Mouse (Mus musculus) G1E (cell line): Measurements from ENCODE around the gene Gm10037. TPM values are rescaled to one million over a fixed set of nuclear protein-coding genes. Genes with fewer than 3 reads are reported as not detected.
"Not testable (repeated sequence)": the region's sequence is repeated elsewhere in the genome, so short reads cannot be mapped to it uniquely, and the experiment has no call there.

Experiments used
- ATAC-seq: 2 replicates; pipeline ENCODE4 v1.8.0; 2016; ENCODE audit warnings: mild to moderate bottlenecking; ENCODE audit not compliant: insufficient number of reproducible peaks, poor library complexity, low FRiP score, severe bottlenecking; ENCODE audit errors: extremely low read depth
- DNase-seq: peaks from one replicate; pipeline ENCODE4 v3.0.0; 2012; ENCODE audit warnings: low spot score
- H3K27me3 ChIP-seq: 2 replicates; pipeline ENCODE4 v1.6.1; 2012; ENCODE audit warnings: mild to moderate bottlenecking, low read length, inconsistent platforms; ENCODE audit not compliant: insufficient read depth
- H3K36me3 ChIP-seq: replicated peaks from 2 replicates; pipeline ENCODE3; 2012; ENCODE audit warnings: mild to moderate bottlenecking, inconsistent platforms
- H3K4me1 ChIP-seq: 2 replicates; pipeline ENCODE4 v1.6.1; 2012; ENCODE audit warnings: low read depth, low read length, inconsistent platforms, mixed read lengths; ENCODE audit not compliant: insufficient read depth
- H3K4me3 ChIP-seq: 2 replicates; pipeline ENCODE4 v1.5.1; 2012; ENCODE audit warnings: low read depth, mild to moderate bottlenecking, inconsistent platforms, low read length, moderate library complexity, mixed read lengths
- H3K9me3 ChIP-seq: replicated peaks from 2 replicates; pipeline ENCODE4 v1.6.1; 2012; ENCODE audit warnings: inconsistent platforms
- CTCF ChIP-seq: IDR thresholded peaks from 2 replicates; pipeline ENCODE4 v1.5.1; 2012; ENCODE audit warnings: low read depth, low read length, inconsistent platforms, mixed read lengths
- GATA1 ChIP-seq: IDR thresholded peaks from 2 replicates; pipeline ENCODE4 v1.6.1; 2012; ENCODE audit warnings: borderline replicate concordance, low read length, inconsistent platforms, mixed read lengths
- GATA2 ChIP-seq: IDR thresholded peaks from 2 replicates; pipeline ENCODE4 v1.6.1; 2012; ENCODE audit warnings: low read depth, low read length, inconsistent platforms, borderline replicate concordance
- POLR2AphosphoS5 ChIP-seq: IDR thresholded peaks from 2 replicates; pipeline ENCODE4 v1.6.1; 2012; ENCODE audit warnings: low read depth, low read length, inconsistent platforms; ENCODE audit not compliant: insufficient replicate concordance
- TAL1 ChIP-seq: conservative IDR thresholded peaks from 2 replicates; pipeline ENCODE4 v1.6.1; 2012; ENCODE audit warnings: low read depth, low read length, inconsistent platforms, mixed read lengths
- polyA plus RNA-seq: library from polyadenylated mRNA; stranded (reverse); fragments of >175 nt; gene quantifications from 2 replicates; pipeline ENCODE4 v1.2.3, GENCODE M21; 2012
- total RNA-seq, 2 experiments: library from RNA; stranded (forward) in 1 of 2; stranded (reverse) in 1 of 2; fragments of 200-1000 nt in 1 of 2; fragments of >200 nt in 1 of 2; fragmentation: Nextera tagmentation in 1 of 2; gene quantifications; 2 replicates each; pipeline ENCODE4 v1.2.3; 2014 to 2017

The Gm10037 gene
- total and polyA plus RNA-seq, 3 experiments = not detected

DNA sequence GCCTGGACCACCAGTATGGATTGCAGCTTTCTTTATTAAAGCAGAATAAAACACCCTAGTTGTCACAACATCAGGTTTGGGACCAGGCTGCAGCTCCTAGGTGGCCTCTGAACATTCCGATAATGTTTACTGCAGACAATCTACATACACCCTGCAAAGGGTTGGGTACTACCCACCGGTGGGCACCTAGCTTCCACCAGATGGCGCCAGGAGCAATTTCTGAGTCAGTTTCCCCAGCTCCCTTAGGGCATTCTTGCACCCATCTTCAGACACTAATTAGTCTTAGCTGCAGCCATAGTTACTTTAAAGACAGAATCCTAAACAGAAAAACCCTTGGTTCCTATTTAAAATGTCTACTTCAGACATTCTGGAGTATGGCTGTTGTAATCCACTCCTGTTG lies 37.0 kb downstream of the Gm10037 start:
- no peak for TF ChIP-seq TAL1
- TF ChIP-seq POLR2AphosphoS5 = no peak
- TF ChIP-seq GATA1 = no peak
- no peak for TF ChIP-seq GATA2
- H3K27me3 ChIP-seq = no peaks in the 10 kb centered on the region
- no peak for ATAC-seq
- H3K4me3 ChIP-seq = no peak overlapping the region
- DNase-seq = no peak
- H3K4me1 ChIP-seq = no peaks in the 10 kb centered on the region
- H3K36me3 ChIP-seq = no peaks in the 10 kb centered on the region
- peaks cover 20% of the 10 kb centered on the region for H3K9me3 ChIP-seq

- not testable (repeated sequence) for H3K9me3 ChIP-seq, DNase-seq, H3K36me3 ChIP-seq, H3K4me1 ChIP-seq, H3K4me3 ChIP-seq, ATAC-seq, H3K27me3 ChIP-seq
Measured at GRCm38 (mm10) chr13:67876049-67876698, 45.3 kb downstream of the Gm10037 start.

GRCm38 (mm10) chr13:67876699-67877254 lies 45.9 kb downstream of the Gm10037 start:
- TF ChIP-seq GATA1 (no peak), CTCF (no peak), POLR2AphosphoS5 (no peak)
- H3K9me3 ChIP-seq = peaks cover 9% of the 10 kb centered on the region; the same call in 1 of the 2 replicates
- H3K27me3 ChIP-seq = no peaks in the 10 kb centered on the region
- H3K36me3 ChIP-seq = no peaks in the 10 kb centered on the region
- ATAC-seq (no peak), DNase-seq (no peak)
- H3K4me1 ChIP-seq = no peaks in the 10 kb centered on the region
- no peak overlapping the region for H3K4me3 ChIP-seq

GRCm38 (mm10) chr13:67883966-67884365 lies 53.1 kb downstream of the Gm10037 start:
- no peak overlapping the region for H3K4me3 ChIP-seq
- no peak for ATAC-seq
- TF ChIP-seq GATA2 (no peak), CTCF (no peak), TAL1 (no peak), GATA1 (no peak), POLR2AphosphoS5 (no peak)
- peaks cover 11% of the 10 kb centered on the region for H3K9me3 ChIP-seq
- no peaks in the 10 kb centered on the region for H3K4me1 ChIP-seq
- DNase-seq = no peak
- no peaks in the 10 kb centered on the region for H3K36me3 ChIP-seq
- no peaks in the 10 kb centered on the region for H3K27me3 ChIP-seq

Other genes with a start within 250 kb of the Gm10037 start
- 21.3 and 21.7 TPM in 2 replicates for gene Zfp729b, start 221.4 kb upstream of the Gm10037 start, total RNA-seq (2014; fragmentation: Nextera tagmentation)
- 25.6 and 26.0 TPM in 2 replicates for gene Zfp729b, start 221.4 kb upstream of the Gm10037 start, total RNA-seq (2017)
- gene Zfp729b, start 221.4 kb upstream of the Gm10037 start, polyA plus RNA-seq = 0.40 and 0.65 TPM in 2 replicates
- gene Gm49345, start 193.3 kb upstream of the Gm10037 start, total RNA-seq (2014; fragmentation: Nextera tagmentation) = 2.6 and 7.3 TPM in 2 replicates
- gene Gm49345, start 193.3 kb upstream of the Gm10037 start, total RNA-seq (2017) = 3.5 and 5.9 TPM in 2 replicates
- not detected in 2 replicates for gene Gm49345, start 193.3 kb upstream of the Gm10037 start, polyA plus RNA-seq
- 20.1 and 23.6 TPM in 2 replicates for gene Zfp729a, start 193.3 kb upstream of the Gm10037 start, total RNA-seq (2014; fragmentation: Nextera tagmentation)
- 9.3 and 11.1 TPM in 2 replicates for gene Zfp729a, start 193.3 kb upstream of the Gm10037 start, total RNA-seq (2017)
- 0.17 and 0.28 TPM in 2 replicates for gene Zfp729a, start 193.3 kb upstream of the Gm10037 start, polyA plus RNA-seq
- 20.3 and 35.4 TPM in 2 replicates for gene Zfp738, start 144.0 kb upstream of the Gm10037 start, total RNA-seq (2014; fragmentation: Nextera tagmentation)
- 16.3 and 17.8 TPM in 2 replicates for gene Zfp738, start 144.0 kb upstream of the Gm10037 start, total RNA-seq (2017)
- 0.26 and 0.47 TPM in 2 replicates for gene Zfp738, start 144.0 kb upstream of the Gm10037 start, polyA plus RNA-seq
- gene Zfp65, start 101.9 kb upstream of the Gm10037 start, total RNA-seq (2014; fragmentation: Nextera tagmentation) = 16.5 and 17.2 TPM in 2 replicates
- gene Zfp65, start 101.9 kb upstream of the Gm10037 start, total RNA-seq (2017) = 14.6 and 22.7 TPM in 2 replicates
- gene Zfp65, start 101.9 kb upstream of the Gm10037 start, polyA plus RNA-seq = 0.36 and 0.78 TPM in 2 replicates
- gene Zfp85, start 75.9 kb upstream of the Gm10037 start, total RNA-seq (2014; fragmentation: Nextera tagmentation) = 9.5 and 9.9 TPM in 2 replicates
- 9.2 and 9.5 TPM in 2 replicates for gene Zfp85, start 75.9 kb upstream of the Gm10037 start, total RNA-seq (2017)
- gene Zfp85, start 75.9 kb upstream of the Gm10037 start, polyA plus RNA-seq = 0.17 and 0.20 TPM in 2 replicates
- 1.5 and 11.4 TPM in 2 replicates for gene Zfp493, start 51.4 kb upstream of the Gm10037 start, total RNA-seq (2014; fragmentation: Nextera tagmentation)
- gene Zfp493, start 51.4 kb upstream of the Gm10037 start, total RNA-seq (2017) = 1.4 and 2.3 TPM in 2 replicates
- 0.18 and 0.29 TPM in 2 replicates for gene Zfp493, start 51.4 kb upstream of the Gm10037 start, polyA plus RNA-seq
- gene Zfp273, start 17.4 kb upstream of the Gm10037 start, total RNA-seq (2014; fragmentation: Nextera tagmentation) = 4.8 and 5.0 TPM in 2 replicates
- gene Zfp273, start 17.4 kb upstream of the Gm10037 start, total RNA-seq (2017) = 3.9 and 5.8 TPM in 2 replicates
- 0.13 TPM in 2 replicates for gene Zfp273, start 17.4 kb upstream of the Gm10037 start, polyA plus RNA-seq
- not detected in 2 replicates for gene BC048507, start 32.2 kb downstream of the Gm10037 start, total RNA-seq (2014; fragmentation: Nextera tagmentation)
- gene BC048507, start 32.2 kb downstream of the Gm10037 start, total RNA-seq (2017) = not detected in 2 replicates
- gene BC048507, start 32.2 kb downstream of the Gm10037 start, polyA plus RNA-seq = not detected in 2 replicates